Mouse (Mus musculus): ENCODE measurements around the gene Rusc2. TPM values are rescaled to one million over a fixed set of nuclear protein-coding genes. Genes with fewer than 3 reads are reported as not detected.

Gene Rusc2
- polyA plus RNA-seq, 1 experiment from 2014 or later: 37.6 TPM

GRCm38 (mm10) chr4:43404697-43405096 lies 22.9 kb downstream of the Rusc2 start:
- Histone ChIP-seq H3K27me3 (no peaks in the 10 kb centered on the region), H3K36me3 (replicated peaks) (no peaks in the 10 kb centered on the region), H3K4me2 (no peak overlapping the region), H3K4me1 (peaks cover 37% of the 10 kb centered on the region), H3K9ac (no peak overlapping the region), H3K27ac (no peak overlapping the region), H3K9me3 (no peaks in the 10 kb centered on the region), H3K4me3 (replicated peaks) (no peak overlapping the region)
- ATAC-seq (ENCODE audit: low FRiP score): no peak
- WGBS: 92% methylated on average over 10 of the region's 10 CpGs

GRCm38 (mm10) chr4:43406162-43406971 lies 24.6 kb downstream of the Rusc2 start:
- H3K9ac ChIP-seq: peak overlapping the region; percentile 72
- no peaks in the 10 kb centered on the region for H3K27me3 ChIP-seq
- peaks cover 31% of the 10 kb centered on the region for H3K4me1 ChIP-seq
- WGBS: 2% methylated on average over 28 of the region's 28 CpGs
- ATAC-seq (ENCODE audit: low FRiP score): peak; percentile 96
- H3K9me3 ChIP-seq: no peaks in the 10 kb centered on the region
- peak overlapping the region; percentile 52 for H3K4me3 ChIP-seq (replicated peaks)
- peak overlapping the region; percentile 67 for H3K4me2 ChIP-seq
- no peaks in the 10 kb centered on the region for H3K36me3 ChIP-seq (replicated peaks)
- H3K27ac ChIP-seq: peak overlapping the region; percentile 91

- Histone ChIP-seq H3K9ac (peak overlapping the region; percentile 72), H3K4me1 (peaks cover 28% of the 10 kb centered on the region), H3K27ac (peak overlapping the region; percentile 91), H3K4me2 (peak overlapping the region; percentile 67), H3K27me3 (no peaks in the 10 kb centered on the region), H3K4me3 (replicated peaks) (peak overlapping the region; percentile 52), H3K36me3 (replicated peaks) (no peaks in the 10 kb centered on the region), H3K9me3 (no peaks in the 10 kb centered on the region)
- 72% methylated on average over 12 of the region's 12 CpGs for WGBS
- 0 out of 2 replicates have a peak, but pooled peaks have one; percentile 51 for ATAC-seq (ENCODE audit: low FRiP score)
Measured at GRCm38 (mm10) chr4:43407071-43407920, 25.5 kb downstream of the Rusc2 start.

GRCm38 (mm10) chr4:43414761-43415160 lies 33.0 kb downstream of the Rusc2 start:
- no peak for ATAC-seq (ENCODE audit: low FRiP score)
- Histone ChIP-seq H3K27ac (no peak overlapping the region), H3K4me3 (replicated peaks) (no peak overlapping the region), H3K4me2 (no peak overlapping the region), H3K27me3 (no peaks in the 10 kb centered on the region), H3K4me1 (peaks cover 2% of the 10 kb centered on the region; the same call in 1 of the 2 replicates), H3K36me3 (replicated peaks) (peaks cover 32% of the 10 kb centered on the region), H3K9ac (no peak overlapping the region), H3K9me3 (no peaks in the 10 kb centered on the region)
- WGBS: 91% methylated on average over 14 of the region's 14 CpGs

GRCm38 (mm10) chr4:43415221-43416070 lies 33.7 kb downstream of the Rusc2 start:
- H3K36me3 ChIP-seq (replicated peaks): peaks cover 32% of the 10 kb centered on the region
- H3K9ac ChIP-seq: no peak overlapping the region
- H3K4me1 ChIP-seq: no peaks in the 10 kb centered on the region
- H3K27ac ChIP-seq: no peak overlapping the region
- H3K4me2 ChIP-seq: no peak overlapping the region
- ATAC-seq (ENCODE audit: low FRiP score): no peak
- no peaks in the 10 kb centered on the region for H3K9me3 ChIP-seq
- no peaks in the 10 kb centered on the region for H3K27me3 ChIP-seq
- WGBS: 91% methylated on average over 29 of the region's 29 CpGs
- no peak overlapping the region for H3K4me3 ChIP-seq (replicated peaks)

- peaks cover 32% of the 10 kb centered on the region for H3K36me3 ChIP-seq (replicated peaks)
- no peaks in the 10 kb centered on the region for H3K9me3 ChIP-seq
- H3K4me2 ChIP-seq: no peak overlapping the region
- no peak overlapping the region for H3K27ac ChIP-seq
- ATAC-seq (ENCODE audit: low FRiP score): no peak
- WGBS: 96% methylated on average over 22 of the region's 22 CpGs
- H3K4me3 ChIP-seq (replicated peaks): no peak overlapping the region
- no peak overlapping the region for H3K9ac ChIP-seq
- H3K27me3 ChIP-seq: no peaks in the 10 kb centered on the region
- no peaks in the 10 kb centered on the region for H3K4me1 ChIP-seq
Measured at GRCm38 (mm10) chr4:43416071-43416490, 34.3 kb downstream of the Rusc2 start.

GRCm38 (mm10) chr4:43417269-43418062 lies 35.7 kb downstream of the Rusc2 start:
- H3K9ac ChIP-seq: no peak overlapping the region
- WGBS: 86% methylated on average over 16 of the region's 16 CpGs
- no peak overlapping the region for H3K27ac ChIP-seq
- H3K4me1 ChIP-seq: no peaks in the 10 kb centered on the region
- H3K9me3 ChIP-seq: no peaks in the 10 kb centered on the region
- H3K4me2 ChIP-seq: no peak overlapping the region
- ATAC-seq (ENCODE audit: low FRiP score): no peak
- no peaks in the 10 kb centered on the region for H3K27me3 ChIP-seq
- peaks cover 46% of the 10 kb centered on the region for H3K36me3 ChIP-seq (replicated peaks)
- H3K4me3 ChIP-seq (replicated peaks): no peak overlapping the region

GRCm38 (mm10) chr4:43418450-43418849 lies 36.7 kb downstream of the Rusc2 start:
- Histone ChIP-seq H3K4me2 (no peak overlapping the region), H3K9me3 (no peaks in the 10 kb centered on the region), H3K9ac (no peak overlapping the region), H3K36me3 (replicated peaks) (peaks cover 52% of the 10 kb centered on the region), H3K4me3 (replicated peaks) (no peak overlapping the region), H3K4me1 (no peaks in the 10 kb centered on the region), H3K27ac (no peak overlapping the region), H3K27me3 (peaks cover 1% of the 10 kb centered on the region; the same call in 1 of the 2 replicates)
- 81% methylated on average over 4 of the region's 4 CpGs for WGBS
- ATAC-seq (ENCODE audit: low FRiP score): no peak

GRCm38 (mm10) chr4:43418973-43419656 lies 37.3 kb downstream of the Rusc2 start:
- H3K27me3 ChIP-seq: peaks cover 8% of the 10 kb centered on the region

GRCm38 (mm10) chr4:43419801-43420281 lies 38.1 kb downstream of the Rusc2 start:
- ATAC-seq (ENCODE audit: low FRiP score): no peak
- Histone ChIP-seq H3K27me3 (peaks cover 15% of the 10 kb centered on the region), H3K4me3 (replicated peaks) (no peak overlapping the region), H3K36me3 (replicated peaks) (peaks cover 62% of the 10 kb centered on the region), H3K4me2 (no peak overlapping the region), H3K27ac (no peak overlapping the region), H3K9ac (no peak overlapping the region), H3K4me1 (no peaks in the 10 kb centered on the region), H3K9me3 (no peaks in the 10 kb centered on the region)
- WGBS: 76% methylated on average over 9 of the region's 9 CpGs

More at GRCm38 (mm10) chr4:43418973-43419656, 37.3 kb downstream of the Rusc2 start:
- H3K36me3 ChIP-seq (replicated peaks): peaks cover 58% of the 10 kb centered on the region
- H3K4me2 ChIP-seq: no peak overlapping the region
- H3K4me3 ChIP-seq (replicated peaks): no peak overlapping the region
- no peaks in the 10 kb centered on the region for H3K4me1 ChIP-seq
- H3K9ac ChIP-seq: no peak overlapping the region
- WGBS: 66% methylated on average over 15 of the region's 15 CpGs
- no peak for ATAC-seq (ENCODE audit: low FRiP score)
- no peaks in the 10 kb centered on the region for H3K9me3 ChIP-seq
- H3K27ac ChIP-seq: no peak overlapping the region

- no peak overlapping the region for H3K4me2 ChIP-seq
- H3K9me3 ChIP-seq: no peaks in the 10 kb centered on the region
- peaks cover 4% of the 10 kb centered on the region for H3K4me1 ChIP-seq
- H3K36me3 ChIP-seq (replicated peaks): peaks cover 62% of the 10 kb centered on the region
- peak; percentile 34; the same call in 1 of the 2 replicates for ATAC-seq (ENCODE audit: low FRiP score)
- no peak overlapping the region for H3K9ac ChIP-seq
- peaks cover 20% of the 10 kb centered on the region for H3K27me3 ChIP-seq
- no peak overlapping the region for H3K4me3 ChIP-seq (replicated peaks)
- 4% methylated on average over 6 of the region's 6 CpGs for WGBS
- H3K27ac ChIP-seq: no peak overlapping the region
Measured at GRCm38 (mm10) chr4:43420305-43420704, 38.5 kb downstream of the Rusc2 start.

Data from forebrain, embryonic 12.5 days (tissue).